Mouse (Mus musculus) testis, postnatal 14 days (tissue): ENCODE data around the gene Ppme1.

Experiments used
- DNase-seq: peaks from one replicate; pipeline ENCODE4 v3.0.0; 2021; ENCODE audit warnings: low spot score

The Ppme1 gene

GRCm38 (mm10) chr7:100371495-100372451, at the start of gene Ppme1, which contains the start of gene C2cd3:
Gene Ppme1, minus strand, starts transcription at chr7:100372307.
Gene C2cd3, plus strand, starts transcription at chr7:100372233.
- peak; percentile 99 for DNase-seq

DNA sequence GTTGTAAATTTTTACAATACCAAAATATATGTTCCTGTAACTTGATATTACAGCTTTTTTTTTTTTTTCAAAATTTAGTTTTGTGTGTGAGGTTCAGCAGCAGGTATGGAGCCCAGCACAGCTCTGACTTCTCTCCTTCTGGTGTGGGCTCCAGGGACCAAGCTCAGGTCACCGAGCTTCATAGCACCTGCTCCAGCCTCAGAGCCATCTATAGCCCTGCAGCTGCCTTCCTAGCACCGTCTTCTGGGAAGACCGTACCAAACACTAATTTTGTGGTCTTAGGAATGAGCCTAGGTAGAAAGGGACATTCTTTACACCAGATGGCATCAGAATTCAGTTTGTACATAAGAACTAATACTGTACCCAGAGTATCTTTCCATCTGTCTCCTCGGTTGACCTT, 36.6 kb upstream of the Ppme1 start:
- no peak for DNase-seq

DNA sequence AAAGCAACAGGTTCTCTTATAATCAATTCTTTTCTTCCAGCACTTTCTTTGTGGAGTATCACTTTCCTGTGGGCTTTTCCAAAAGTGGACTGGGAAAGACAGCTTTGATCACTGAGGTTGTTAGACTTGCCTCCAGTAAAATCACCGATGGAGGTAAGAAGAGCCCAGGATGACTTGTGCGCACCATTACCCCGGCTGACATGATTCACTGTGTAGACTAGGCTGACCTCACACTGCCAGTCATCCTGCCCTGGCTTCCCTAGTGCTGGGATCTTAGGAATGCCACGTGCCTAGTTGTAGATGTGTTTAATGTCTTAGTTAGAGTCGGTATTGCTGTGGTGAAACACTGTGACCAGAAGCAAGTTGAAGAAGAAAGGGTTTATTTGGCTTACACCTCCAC, 35.6 kb upstream of the Ppme1 start:
- DNase-seq, result no peak

DNA sequence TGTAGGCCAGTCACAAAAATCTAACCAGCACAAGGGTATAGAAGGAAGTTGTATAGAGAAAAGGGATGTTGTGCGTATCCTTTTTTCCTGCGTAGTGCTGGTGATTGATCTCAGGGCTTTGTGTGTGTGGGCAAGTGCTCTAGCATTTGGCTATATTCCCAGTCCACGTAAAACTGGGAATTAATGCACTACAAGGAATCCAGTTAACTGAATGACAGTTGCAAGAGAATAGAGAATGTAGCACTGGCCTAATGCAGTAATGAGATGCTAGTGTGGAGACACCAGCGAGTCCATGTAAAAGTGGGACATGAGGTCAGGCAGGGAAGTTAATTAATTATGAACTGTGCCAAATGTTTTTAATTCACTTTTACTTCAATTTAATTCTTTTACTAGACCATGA, 30.6 kb upstream of the Ppme1 start:
- DNase-seq, result no peak

- DNase-seq, result no peak
Measured at GRCm38 (mm10) chr7:100400899-100401539, 28.9 kb upstream of the Ppme1 start.

GRCm38 (mm10) chr7:100399231-100399913, 27.3 kb upstream of the Ppme1 start:
- peak; percentile 17 for DNase-seq

- DNase-seq, result no peak
Measured at GRCm38 (mm10) chr7:100392265-100392664, 20.2 kb upstream of the Ppme1 start.

GRCm38 (mm10) chr7:100390166-100390565, 18.1 kb upstream of the Ppme1 start:
- DNase-seq, result peak; percentile 46

DNA sequence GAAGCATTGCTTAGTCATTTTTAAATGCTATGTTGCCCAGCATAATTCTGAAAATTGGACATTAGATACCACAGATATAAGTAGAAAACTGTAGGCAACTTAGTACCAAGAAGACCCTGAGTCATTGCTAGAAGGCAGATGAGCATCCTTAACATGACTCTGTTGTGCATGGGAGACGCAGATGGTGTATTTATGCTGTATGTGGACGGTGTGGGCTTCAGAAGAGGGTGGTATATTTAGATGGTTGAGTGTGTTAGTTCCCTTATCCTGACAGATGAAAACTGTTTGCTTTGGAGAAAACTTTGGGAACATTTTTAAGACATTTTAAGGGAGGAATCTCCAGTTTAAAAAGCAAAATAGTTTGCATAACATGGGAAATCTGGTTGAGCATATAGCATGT, 16.1 kb upstream of the Ppme1 start:
- no peak for DNase-seq

DNA sequence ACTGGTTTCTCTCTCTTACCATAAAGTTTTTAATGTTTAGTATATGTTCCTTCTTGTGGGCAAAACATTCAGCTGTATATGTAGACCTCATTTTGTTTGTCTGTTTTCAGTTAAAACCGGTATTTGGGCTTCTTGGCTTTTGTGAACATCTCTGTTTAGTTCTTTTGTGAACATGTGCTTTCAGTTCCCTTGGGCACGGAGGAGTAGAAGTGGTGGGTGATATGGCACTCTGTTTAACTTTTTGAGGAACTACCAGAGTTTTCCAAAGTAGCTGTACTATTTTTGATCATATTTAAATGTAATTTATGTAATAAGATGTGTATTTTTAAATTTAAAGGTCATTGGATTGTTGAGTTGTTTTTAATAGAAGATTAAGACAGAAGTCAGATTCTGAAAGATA, 11.1 kb upstream of the Ppme1 start:
- no peak for DNase-seq

- DNase-seq, result no peak
Measured at GRCm38 (mm10) chr7:100381161-100381560, 9.1 kb upstream of the Ppme1 start.

DNA sequence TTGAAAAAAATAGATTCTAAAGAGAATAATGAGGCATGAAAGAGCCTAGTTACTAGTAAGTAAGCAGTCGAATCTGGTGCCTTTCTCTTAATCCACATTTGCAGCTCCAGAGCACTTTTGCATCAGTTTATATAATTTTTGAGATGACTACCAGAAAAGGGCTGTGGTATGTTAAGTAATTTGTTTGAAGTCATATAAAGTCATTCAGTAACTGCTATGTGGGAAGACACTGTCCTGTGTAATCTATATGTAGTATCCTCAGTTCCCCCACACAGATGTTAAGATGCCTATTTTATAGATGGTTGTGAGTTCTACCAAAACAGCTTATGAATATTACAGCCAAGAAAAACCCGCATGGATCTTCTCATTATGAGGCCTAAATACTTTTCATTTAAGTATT, 6.2 kb upstream of the Ppme1 start:
- no peak for DNase-seq

DNA sequence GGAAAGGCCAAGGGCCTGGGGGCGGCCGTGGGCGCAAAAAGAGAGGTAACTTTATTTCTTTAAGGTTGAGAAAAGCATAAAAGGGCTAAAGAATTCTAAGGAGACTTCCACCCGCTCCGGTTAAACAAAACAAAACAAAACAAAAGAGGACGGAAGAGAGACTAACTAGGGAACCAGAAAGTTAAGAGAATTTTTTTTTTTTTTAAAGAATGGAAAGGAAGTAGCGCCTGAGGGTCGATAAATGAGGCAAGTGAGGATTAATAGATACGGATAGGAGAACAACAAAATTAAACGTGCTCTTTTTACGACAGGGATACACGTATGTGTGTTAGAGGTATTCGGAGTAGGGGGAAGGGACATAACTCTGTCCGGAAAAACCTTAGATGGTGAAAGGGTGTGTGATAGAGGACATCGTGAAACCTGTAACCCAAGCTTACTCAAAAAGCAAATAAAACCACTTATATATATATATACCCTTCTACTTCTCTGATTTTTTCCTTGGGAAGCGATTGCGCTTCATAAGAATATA, 409 bp upstream of the Ppme1 start:
- DNase-seq, result no peak

GRCm38 (mm10) chr7:100364888-100365287, 7.2 kb downstream of the Ppme1 start:
- no peak for DNase-seq

GRCm38 (mm10) chr7:100363162-100363561, 8.9 kb downstream of the Ppme1 start:
- no peak for DNase-seq

GRCm38 (mm10) chr7:100357856-100358255, 14.3 kb downstream of the Ppme1 start:
- no peak for DNase-seq

DNA sequence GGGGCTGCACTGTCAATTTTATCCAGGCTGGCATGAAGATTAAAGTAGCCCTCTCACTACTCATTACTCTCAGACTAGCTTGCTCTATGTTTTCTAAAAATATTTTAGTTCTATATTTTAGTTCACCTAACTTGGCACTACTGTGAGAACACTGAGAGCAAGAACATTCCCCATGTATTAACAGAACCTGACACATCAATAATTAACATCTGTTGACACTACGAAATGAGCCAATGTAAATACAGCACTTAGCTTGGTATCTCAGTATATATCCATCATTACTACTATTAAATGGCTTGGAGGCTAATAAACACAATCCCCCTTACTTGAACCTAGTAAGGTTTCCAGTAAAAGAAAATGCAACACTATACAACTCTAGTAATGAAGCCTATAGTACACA, 15.3 kb downstream of the Ppme1 start:
- no peak for DNase-seq

DNA sequence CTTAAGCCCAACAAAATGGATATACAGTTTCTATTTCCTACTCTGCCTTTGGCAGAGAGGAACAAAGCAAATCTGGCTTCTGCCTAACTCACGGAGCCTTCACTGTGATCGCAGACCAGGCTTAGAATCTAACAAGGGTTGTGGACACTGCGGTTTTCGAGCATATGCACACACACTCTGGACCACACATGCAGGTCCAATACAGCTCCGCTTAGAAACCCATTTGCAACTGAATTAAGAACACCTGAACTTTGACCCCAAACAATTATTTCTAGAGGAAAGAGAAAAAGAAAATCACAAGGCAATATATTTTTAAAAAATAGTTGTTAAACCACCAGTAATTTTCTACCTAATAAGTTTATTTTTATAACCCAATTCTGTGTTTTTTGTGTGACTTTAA, 15.8 kb downstream of the Ppme1 start:
- DNase-seq, result no peak

- no peak for DNase-seq
Measured at GRCm38 (mm10) chr7:100354984-100355383, 17.1 kb downstream of the Ppme1 start.

DNA sequence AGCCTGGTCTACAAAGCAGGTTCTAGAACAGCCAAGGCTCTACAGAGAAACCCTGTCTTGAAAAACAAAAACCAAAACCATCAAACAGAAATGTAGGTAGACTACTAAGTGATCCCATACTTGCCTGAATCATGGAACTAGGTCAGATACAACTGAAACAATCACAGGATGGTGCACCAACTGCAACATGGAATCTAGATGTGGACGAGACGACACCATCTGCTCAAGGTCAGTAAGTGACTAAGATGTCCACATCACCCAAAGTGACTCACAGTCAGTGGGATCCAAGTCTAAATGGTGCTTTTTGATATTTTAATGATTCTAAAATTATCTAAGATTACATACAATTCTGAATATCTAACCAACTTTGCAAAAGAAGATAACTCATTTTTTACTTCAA, 36.2 kb downstream of the Ppme1 start:
- no peak for DNase-seq

- no peak for DNase-seq
Measured at GRCm38 (mm10) chr7:100331269-100331668, 40.8 kb downstream of the Ppme1 start.

DNA sequence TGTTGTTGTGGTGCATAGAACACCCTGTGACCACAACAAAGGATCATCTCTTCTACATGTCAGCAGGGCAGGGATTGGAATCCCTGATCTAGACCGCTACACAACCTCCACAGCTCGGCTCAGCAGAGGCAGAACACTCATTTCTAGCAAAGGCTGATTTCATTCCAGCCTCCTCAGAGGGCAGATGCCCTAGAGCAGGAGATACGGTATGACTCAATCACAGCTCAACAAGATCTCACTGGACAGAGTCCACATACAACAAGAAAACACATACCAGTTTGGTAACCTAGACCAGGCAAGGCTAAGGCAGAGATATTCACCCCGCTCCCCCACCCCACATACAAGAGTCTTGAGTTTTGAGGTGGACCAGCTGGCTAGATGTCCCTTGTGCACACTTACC, 43.5 kb downstream of the Ppme1 start:
- DNase-seq, result no peak

DNA sequence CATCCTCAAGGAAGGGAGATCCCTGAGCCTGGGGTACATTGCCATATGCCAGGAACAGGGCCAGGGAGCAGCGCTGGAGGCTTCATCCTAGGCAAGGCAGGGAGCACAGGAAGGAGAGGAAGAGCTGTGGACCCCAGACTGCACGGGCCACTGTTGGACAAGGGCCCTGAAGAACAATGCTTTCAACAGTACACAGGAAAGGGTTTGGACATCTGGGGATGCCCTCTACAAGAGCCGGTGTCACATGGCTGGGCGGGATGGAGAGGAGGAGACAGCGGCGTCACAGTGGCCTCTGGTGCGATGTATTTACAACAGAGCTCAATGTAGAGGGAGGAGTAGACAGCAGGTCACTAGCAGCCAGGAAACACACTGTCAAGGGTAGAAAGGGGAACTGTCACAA, 44.6 kb downstream of the Ppme1 start:
- no peak for DNase-seq
